Mouse (Mus musculus) heart, embryonic 15.5 days (tissue): ENCODE data around the gene Alkbh7. TPM values are rescaled to one million over a fixed set of nuclear protein-coding genes. Genes with fewer than 3 reads are reported as not detected.

Source experiments
- ATAC-seq: fragments of 200-750 bp; cut with Nextera tagmentation; replicated peaks from 2 replicates; pipeline ENCODE4 v1.8.0; 2017; ENCODE audit warnings: low read depth, moderate TSS enrichment; ENCODE audit not compliant: insufficient number of reproducible peaks, insufficient read depth, low FRiP score
- H3K27ac ChIP-seq: fragments of 300-500 bp; sonication (generic); 2 replicates; pipeline ENCODE4 v1.5.1; 2015; ENCODE audit warnings: mild to moderate bottlenecking, inconsistent platforms
- H3K27me3 ChIP-seq: fragments of 300-500 bp; sonication (generic); 2 replicates; pipeline ENCODE4 v1.6.1; 2015; ENCODE audit warnings: inconsistent platforms
- H3K36me3 ChIP-seq: fragments of 300-500 bp; sonication (generic); 2 replicates; pipeline ENCODE4 v1.6.1; 2015; ENCODE audit warnings: mild to moderate bottlenecking, inconsistent platforms
- H3K4me1 ChIP-seq: fragments of 300-500 bp; sonication (generic); replicated peaks from 2 replicates; pipeline ENCODE4 v1.6.1; 2015; ENCODE audit warnings: inconsistent platforms
- H3K4me2 ChIP-seq: fragments of 300-500 bp; sonication (generic); 2 replicates; pipeline ENCODE4 v1.6.1; 2015; ENCODE audit warnings: inconsistent platforms, mild to moderate bottlenecking, moderate library complexity
- H3K4me3 ChIP-seq: fragments of 300-500 bp; sonication (generic); 2 replicates; pipeline ENCODE4 v1.5.1; 2015; ENCODE audit warnings: mild to moderate bottlenecking, inconsistent platforms
- H3K9ac ChIP-seq: fragments of 300-500 bp; sonication (generic); 2 replicates; pipeline ENCODE4 v1.6.1; 2015; ENCODE audit warnings: mild to moderate bottlenecking, inconsistent platforms
- H3K9me3 ChIP-seq: fragments of 300-500 bp; sonication (generic); replicated peaks from 2 replicates; pipeline ENCODE4 v1.6.1; 2016; ENCODE audit warnings: inconsistent platforms
- WGBS: fragments of 180-500 bp; shearing (Covaris S2); methylation state at CpG from one replicate; pipeline ENCODE4 v1.1.7; 2015; ENCODE audit warnings: mixed read lengths; 5-methylcytosine and 5-hydroxymethylcytosine counted together
- polyA plus RNA-seq: library from polyadenylated mRNA; unstranded; fragments of >200 nt; fragmentation: Nextera tagmentation; extraction: Ambion mirVana; gene quantifications from 2 replicates; pipeline ENCODE4 v1.2.1, GENCODE M21; 2015

Gene Alkbh7
- polyA plus RNA-seq: 52.1 and 52.4 TPM in 2 replicates

DNA sequence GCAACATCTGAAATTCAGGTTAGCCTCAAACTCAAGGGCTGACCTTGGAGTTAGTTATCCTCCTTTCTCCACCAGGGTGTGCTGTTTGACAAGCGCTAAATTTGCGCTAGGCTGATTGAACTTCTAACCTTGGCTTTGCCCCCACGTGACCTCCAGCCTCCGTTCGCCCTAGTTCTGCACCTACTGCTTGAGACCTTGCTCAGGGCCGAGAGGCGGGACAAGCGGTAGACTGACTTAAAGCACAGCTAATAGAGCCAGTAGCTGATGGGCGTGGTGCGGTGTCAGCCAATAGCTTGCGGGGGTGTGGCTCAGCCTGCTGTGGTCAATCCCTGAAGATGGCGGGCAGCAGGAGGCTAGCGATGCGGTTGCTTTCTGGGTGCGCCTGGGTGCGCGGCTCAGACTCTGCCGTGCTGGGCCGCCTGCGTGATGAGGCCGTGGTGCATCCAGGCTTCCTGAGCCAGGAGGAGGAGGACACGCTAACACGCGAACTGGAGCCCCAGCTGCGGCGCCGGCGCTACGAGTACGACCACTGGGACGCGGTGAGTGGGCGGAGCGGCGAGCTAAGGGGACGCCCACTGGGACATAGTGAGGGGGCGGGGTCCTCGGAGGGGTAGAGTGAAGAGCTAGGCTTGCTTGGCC, at the start of gene Alkbh7:
Gene Alkbh7 (plus strand): TSS at position 311 of the 639 bp plus-strand sequence.
- under 1% methylated on average over 38 of the region's 38 CpGs for WGBS
- H3K4me3 ChIP-seq: peak within 1 kb of the TSS; percentile 86
- H3K27ac ChIP-seq: peak within 1 kb of the TSS; percentile 87
- peak within 1 kb of the TSS; percentile 82 for H3K4me2 ChIP-seq
- peaks cover 36% of the 10 kb centered on the region for H3K4me1 ChIP-seq
- H3K27me3 ChIP-seq: no peaks in the 10 kb centered on the region
- H3K36me3 ChIP-seq: peaks cover 47% of the 10 kb centered on the region
- no peaks in the 10 kb centered on the region for H3K9me3 ChIP-seq
- peak; percentile 99 for ATAC-seq
- H3K9ac ChIP-seq: peak within 1 kb of the TSS; percentile 58

DNA sequence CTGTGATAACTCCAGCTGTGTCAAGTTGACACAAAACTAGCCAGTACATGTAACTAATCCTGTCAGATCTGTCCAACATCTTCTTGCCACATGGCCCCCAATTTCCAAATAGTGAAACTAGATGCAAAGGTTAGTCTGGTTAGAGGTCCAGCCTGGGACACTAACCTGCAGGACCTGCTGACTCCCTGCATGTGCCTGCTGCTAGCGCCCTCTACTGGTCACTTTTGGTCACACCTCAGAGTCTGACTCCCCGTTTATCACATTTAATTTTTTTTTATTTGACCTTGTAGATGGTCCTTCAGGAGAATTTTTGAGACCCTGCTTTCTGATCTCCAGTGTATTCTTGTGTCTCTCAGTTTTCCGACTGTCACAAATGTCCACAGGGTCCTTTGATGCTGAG, 46.2 kb upstream of the Alkbh7 start:
- WGBS: 14% methylated on average over 3 of the region's 3 CpGs
- ATAC-seq: no peak
- no peak overlapping the region for H3K9ac ChIP-seq
- H3K27ac ChIP-seq: no peak overlapping the region
- H3K36me3 ChIP-seq: no peaks in the 10 kb centered on the region
- no peaks in the 10 kb centered on the region for H3K4me1 ChIP-seq
- H3K4me3 ChIP-seq: no peak overlapping the region
- H3K9me3 ChIP-seq: no peaks in the 10 kb centered on the region
- H3K4me2 ChIP-seq: no peak overlapping the region
- H3K27me3 ChIP-seq: 0 out of 2 replicates have a peak, but pooled peaks cover 4% of the 10 kb centered on the region

- no peak overlapping the region for H3K4me3 ChIP-seq
- no peak for ATAC-seq
- no peaks in the 10 kb centered on the region for H3K9me3 ChIP-seq
- H3K9ac ChIP-seq: no peak overlapping the region
- no peaks in the 10 kb centered on the region for H3K4me1 ChIP-seq
- H3K4me2 ChIP-seq: no peak overlapping the region
- no peaks in the 10 kb centered on the region for H3K36me3 ChIP-seq
- H3K27ac ChIP-seq: no peak overlapping the region
- 79% methylated on average over 1 of the region's 1 CpGs for WGBS
- H3K27me3 ChIP-seq: 0 out of 2 replicates have a peak, but pooled peaks cover 4% of the 10 kb centered on the region
Observed at GRCm38 (mm10) chr17:56952639-56953038, 44.5 kb upstream of the Alkbh7 start.

DNA sequence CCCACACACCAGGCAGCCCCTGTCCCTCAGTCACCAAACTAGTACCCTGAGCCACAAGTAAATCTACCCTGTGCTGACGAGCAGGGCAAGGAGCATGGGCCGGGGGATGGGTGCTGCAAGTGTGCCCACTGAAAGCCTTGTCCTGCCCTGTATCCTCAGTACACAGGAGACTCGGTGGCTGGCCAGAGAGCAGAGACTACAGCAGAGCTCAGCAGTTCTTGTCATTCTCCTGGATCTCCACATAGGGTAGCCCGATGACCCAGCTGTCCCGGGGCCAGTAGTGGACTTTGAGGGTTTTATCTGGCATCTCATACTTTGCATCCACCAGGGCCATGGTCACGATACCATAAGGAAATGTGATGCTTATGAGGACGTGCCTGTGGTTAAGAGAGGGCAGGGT, 42.3 kb upstream of the Alkbh7 start:
- Histone ChIP-seq H3K9me3 (no peaks in the 10 kb centered on the region), H3K4me1 (no peaks in the 10 kb centered on the region), H3K4me2 (no peak overlapping the region), H3K27ac (no peak overlapping the region), H3K9ac (no peak overlapping the region), H3K4me3 (no peak overlapping the region), H3K27me3 (0 out of 2 replicates have a peak, but pooled peaks cover 4% of the 10 kb centered on the region), H3K36me3 (no peaks in the 10 kb centered on the region)
- ATAC-seq: no peak
- WGBS: 76% methylated on average over 7 of the region's 7 CpGs

DNA sequence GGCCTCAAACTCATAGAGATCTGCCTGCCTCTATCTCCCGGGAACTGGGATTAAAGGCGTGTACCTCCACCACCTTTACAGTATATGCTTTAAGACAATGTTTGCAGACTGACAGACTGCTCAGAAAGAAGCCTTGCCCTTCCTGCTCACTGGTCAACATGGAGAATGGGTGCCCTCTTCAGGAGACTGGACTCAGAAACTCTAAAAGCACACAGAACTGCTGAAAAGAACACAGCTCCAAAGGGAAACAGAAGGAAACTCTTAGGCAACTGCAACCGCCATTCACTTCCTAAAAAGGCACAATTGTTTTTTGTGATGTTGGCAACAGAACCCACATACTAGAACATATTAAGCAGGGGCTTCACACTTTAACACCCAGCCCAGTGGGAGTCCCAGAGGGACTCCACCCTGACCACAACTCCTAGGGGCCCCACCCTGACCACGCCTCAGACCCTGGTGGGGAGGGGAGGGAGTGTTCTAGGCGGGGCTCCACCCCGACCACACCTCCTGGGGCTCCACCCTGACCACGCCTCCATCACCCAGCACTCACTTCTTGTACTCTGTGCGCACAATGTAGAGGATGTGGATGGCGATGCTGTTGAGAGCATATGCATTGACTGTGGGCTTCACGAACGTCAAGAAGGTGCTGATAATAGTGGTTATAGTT, 39.2 kb upstream of the Alkbh7 start:
- Histone ChIP-seq H3K4me3 (no peak overlapping the region), H3K9me3 (no peaks in the 10 kb centered on the region), H3K4me1 (no peaks in the 10 kb centered on the region), H3K36me3 (no peaks in the 10 kb centered on the region), H3K4me2 (no peak overlapping the region), H3K9ac (no peak overlapping the region), H3K27ac (no peak overlapping the region), H3K27me3 (0 out of 2 replicates have a peak, but pooled peaks cover 2% of the 10 kb centered on the region)
- WGBS: 25% methylated on average over 10 of the region's 11 CpGs
- no peak; the same call in 1 of the 2 replicates for ATAC-seq

DNA sequence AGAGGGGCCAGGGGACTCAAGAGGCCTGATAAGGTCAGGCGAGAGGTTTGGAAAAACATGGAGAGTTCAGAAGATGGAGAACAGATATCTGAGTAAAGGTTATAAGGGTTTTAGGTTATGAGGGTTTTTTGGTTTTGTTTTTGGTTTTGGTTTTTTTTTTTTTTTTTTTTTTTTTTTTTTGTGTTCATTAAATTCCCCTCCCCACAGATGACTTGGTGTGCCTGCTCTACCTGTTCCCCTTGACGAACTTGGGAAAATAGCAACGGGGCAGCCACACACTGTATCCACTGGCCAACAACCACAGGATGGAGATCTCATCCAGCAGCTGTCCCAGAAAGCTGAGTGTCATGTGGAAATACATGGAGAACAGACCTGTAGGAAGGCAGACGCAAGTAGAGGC, 38.5 kb upstream of the Alkbh7 start:
- Histone ChIP-seq H3K4me3 (no peak overlapping the region), H3K9ac (no peak overlapping the region), H3K4me2 (no peak overlapping the region), H3K27me3 (no peaks in the 10 kb centered on the region), H3K4me1 (no peaks in the 10 kb centered on the region), H3K9me3 (no peaks in the 10 kb centered on the region), H3K27ac (no peak overlapping the region), H3K36me3 (no peaks in the 10 kb centered on the region)
- WGBS: 57% methylated on average over 4 of the region's 4 CpGs
- ATAC-seq: no peak

DNA sequence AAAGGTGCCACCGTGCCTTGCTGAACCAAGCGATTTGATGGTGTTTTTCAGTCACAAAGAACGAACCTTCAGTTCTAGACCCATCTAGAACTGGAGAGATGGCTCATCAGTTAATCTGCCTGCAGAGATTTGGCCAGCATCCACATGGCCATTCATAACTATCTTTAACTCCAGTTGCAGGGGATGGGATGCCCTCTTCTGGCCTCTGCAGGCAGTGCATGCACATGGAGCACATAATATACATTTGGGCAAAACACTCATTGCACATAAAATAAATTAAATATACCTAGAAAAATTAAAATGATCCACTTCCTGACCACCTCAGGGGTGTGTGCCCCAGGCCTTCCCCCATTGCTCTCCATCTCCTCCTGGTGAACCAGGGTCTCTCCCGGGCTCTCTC, 35.3 kb upstream of the Alkbh7 start:
- no peak overlapping the region for H3K4me2 ChIP-seq
- no peak overlapping the region for H3K9ac ChIP-seq
- no peak overlapping the region for H3K4me3 ChIP-seq
- no peak for ATAC-seq
- H3K36me3 ChIP-seq: no peaks in the 10 kb centered on the region
- 86% methylated on average over 4 of the region's 4 CpGs for WGBS
- H3K27ac ChIP-seq: no peak overlapping the region
- no peaks in the 10 kb centered on the region for H3K9me3 ChIP-seq
- no peaks in the 10 kb centered on the region for H3K27me3 ChIP-seq
- no peaks in the 10 kb centered on the region for H3K4me1 ChIP-seq

- no peak overlapping the region for H3K9ac ChIP-seq
- H3K4me3 ChIP-seq: no peak overlapping the region
- H3K4me1 ChIP-seq: no peaks in the 10 kb centered on the region
- no peaks in the 10 kb centered on the region for H3K36me3 ChIP-seq
- H3K27ac ChIP-seq: no peak overlapping the region
- no peaks in the 10 kb centered on the region for H3K9me3 ChIP-seq
- ATAC-seq: no peak
- H3K27me3 ChIP-seq: no peaks in the 10 kb centered on the region
- H3K4me2 ChIP-seq: no peak overlapping the region
- WGBS: 73% methylated on average over 5 of the region's 5 CpGs
Observed at GRCm38 (mm10) chr17:56962642-56963405, 34.3 kb upstream of the Alkbh7 start.

DNA sequence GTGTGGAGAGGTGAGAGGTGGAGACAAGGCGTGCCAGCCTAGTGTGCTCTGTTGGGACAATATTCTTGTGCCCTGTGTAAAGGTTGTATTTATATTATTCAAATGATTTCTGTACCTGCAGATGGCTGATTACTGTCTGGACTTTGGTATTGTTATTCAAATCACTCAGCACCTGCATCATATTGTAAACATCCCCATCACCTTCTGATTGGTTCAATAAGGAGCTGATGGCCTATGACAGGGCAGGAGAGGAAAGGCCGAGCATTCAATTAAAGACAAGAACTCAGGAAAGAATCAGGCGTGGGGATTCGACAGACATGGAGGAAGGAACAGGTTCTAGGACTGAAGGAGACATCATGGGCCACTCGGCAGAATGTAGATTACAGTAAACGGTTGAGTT, 33.5 kb upstream of the Alkbh7 start:
- Histone ChIP-seq H3K4me1 (no peaks in the 10 kb centered on the region), H3K4me3 (no peak overlapping the region), H3K4me2 (no peak overlapping the region), H3K9ac (no peak overlapping the region), H3K36me3 (no peaks in the 10 kb centered on the region), H3K27me3 (no peaks in the 10 kb centered on the region), H3K27ac (no peak overlapping the region), H3K9me3 (no peaks in the 10 kb centered on the region)
- 68% methylated on average over 6 of the region's 6 CpGs for WGBS
- ATAC-seq: no peak

- Histone ChIP-seq H3K9ac (no peak overlapping the region), H3K4me2 (no peak overlapping the region), H3K4me3 (no peak overlapping the region), H3K27ac (no peak overlapping the region), H3K9me3 (no peaks in the 10 kb centered on the region), H3K27me3 (0 out of 2 replicates have a peak, but pooled peaks cover 6% of the 10 kb centered on the region), H3K36me3 (no peaks in the 10 kb centered on the region), H3K4me1 (no peaks in the 10 kb centered on the region)
- no peak for ATAC-seq
- 63% methylated on average over 3 of the region's 3 CpGs for WGBS
Observed at GRCm38 (mm10) chr17:56969321-56969720, 27.8 kb upstream of the Alkbh7 start.

DNA sequence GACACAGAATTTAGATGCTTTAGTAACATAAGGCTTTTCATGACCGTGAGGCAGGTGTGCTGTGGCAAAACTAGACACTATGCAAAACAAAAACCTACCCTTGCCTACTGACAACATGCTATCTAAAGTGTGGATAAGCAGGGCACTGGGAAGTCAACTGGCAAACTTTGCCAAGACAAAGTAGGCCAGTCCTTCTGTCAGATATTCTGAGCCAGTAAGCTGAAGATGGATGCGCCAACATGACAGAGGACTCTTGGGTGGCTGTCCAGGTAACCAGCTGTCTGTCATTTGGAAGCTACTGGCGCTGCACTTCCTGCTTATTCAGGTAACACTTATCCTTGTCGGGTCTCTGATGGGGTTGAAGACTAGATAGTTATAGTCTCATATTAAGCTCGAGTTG, 27.1 kb upstream of the Alkbh7 start:
- no peak overlapping the region for H3K4me3 ChIP-seq
- no peaks in the 10 kb centered on the region for H3K9me3 ChIP-seq
- 49% methylated on average over 5 of the region's 5 CpGs for WGBS
- no peaks in the 10 kb centered on the region for H3K4me1 ChIP-seq
- no peak overlapping the region for H3K4me2 ChIP-seq
- H3K27ac ChIP-seq: no peak overlapping the region
- H3K36me3 ChIP-seq: no peaks in the 10 kb centered on the region
- no peak for ATAC-seq
- H3K27me3 ChIP-seq: 0 out of 2 replicates have a peak, but pooled peaks cover 6% of the 10 kb centered on the region
- H3K9ac ChIP-seq: no peak overlapping the region
